8 mouse cellular contexts compared by ENCODE assay signal in the genomic region with DNA sequence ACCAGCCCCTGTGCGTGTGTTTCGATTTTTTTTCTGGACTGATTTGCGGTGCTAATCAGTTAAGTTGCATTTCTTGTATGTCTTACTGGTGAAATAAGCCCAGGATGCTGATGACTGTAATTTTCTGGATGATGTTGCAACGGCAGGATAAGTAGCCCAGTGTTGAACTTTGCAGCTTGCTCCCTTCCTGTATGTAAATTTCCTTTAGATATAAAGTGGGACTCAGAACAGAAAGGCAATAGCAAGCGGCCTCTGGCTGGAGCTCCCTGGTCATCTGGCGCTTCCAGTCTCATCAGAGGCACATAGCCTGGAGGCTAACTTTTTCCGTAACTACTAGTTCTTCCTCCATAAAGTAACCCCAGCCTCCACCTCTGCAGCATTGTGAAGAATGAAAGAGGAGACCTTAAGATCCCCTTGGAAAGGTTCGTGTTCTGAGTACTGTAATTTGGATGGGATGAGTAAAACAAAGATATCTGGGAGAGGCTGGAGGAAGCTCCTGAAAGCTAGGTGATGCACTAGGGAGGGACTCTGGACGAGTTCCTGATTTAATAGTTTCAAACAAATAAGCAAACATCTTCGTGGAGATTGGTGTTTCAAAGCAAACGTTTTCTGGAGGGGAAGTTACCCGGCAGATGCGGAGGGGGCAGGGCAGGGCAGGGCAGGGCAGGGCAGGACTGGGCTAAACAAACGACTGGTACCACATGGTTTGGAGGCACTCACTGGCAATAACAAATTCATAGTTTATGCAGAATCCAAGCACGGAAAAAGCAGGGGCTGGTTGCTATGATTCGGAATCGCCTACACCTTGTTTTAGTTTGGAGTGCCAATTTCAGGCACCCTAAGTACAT.
A peak's percentile ranks its signal among the peaks of the same experiment; 100 is the strongest.
DNase-seq lines count a peak whose midpoint lies in the region; ATAC-seq and TF ChIP-seq lines count a peak whose summit lies in the region.

No protein-coding gene starts in this region.

- H3K9ac ChIP-seq in heart, embryonic 13.5 days: peak overlapping the region; percentile 88
- H3K9ac ChIP-seq in kidney, embryonic 16.5 days (replicated peaks; ENCODE audit: low read length): peak overlapping the region; percentile 93
- H3K9ac ChIP-seq in lung, postnatal 0 days (replicated peaks; ENCODE audit: low read depth): peak overlapping the region; percentile 58

- peaks cover 26% of the 10 kb centered on the region for H3K4me1 ChIP-seq in heart, embryonic 13.5 days
- peaks cover 20% of the 10 kb centered on the region for H3K4me1 ChIP-seq in kidney, embryonic 16.5 days (ENCODE audit: insufficient read depth, low read length)
- H3K4me1 ChIP-seq in lung, postnatal 0 days (ENCODE audit: insufficient read depth, low read depth, low read length): peaks cover 10% of the 10 kb centered on the region
- peaks cover 12% of the 10 kb centered on the region for H3K4me1 ChIP-seq in olfactory bulb, adult 2 months (ENCODE audit: control insufficient read depth, insufficient read depth, low read length)

- H3K36me3 ChIP-seq in heart, embryonic 13.5 days: peaks cover 9% of the 10 kb centered on the region
- H3K36me3 ChIP-seq in kidney, embryonic 16.5 days (ENCODE audit: insufficient read depth, low read length): peaks cover 5% of the 10 kb centered on the region
- H3K36me3 ChIP-seq in lung, postnatal 0 days (ENCODE audit: insufficient read depth, low read length): peaks cover 8% of the 10 kb centered on the region

- H3K27ac ChIP-seq in heart, embryonic 13.5 days (replicated peaks): peak overlapping the region; percentile 95
- H3K27ac ChIP-seq in kidney, embryonic 16.5 days (ENCODE audit: low read length): peak overlapping the region; percentile 84
- peak overlapping the region; percentile 99 for H3K27ac ChIP-seq in lung, postnatal 0 days (ENCODE audit: low read length)
- H3K27ac ChIP-seq in olfactory bulb, adult 2 months (ENCODE audit: insufficient read depth, low read depth, low read length): no peak overlapping the region

- ATAC-seq in heart, embryonic 13.5 days (ENCODE audit: extremely low read depth, insufficient number of reproducible peaks, low FRiP score, low TSS enrichment): no peak
- no peak for ATAC-seq in kidney, embryonic 16.5 days (ENCODE audit: low FRiP score, low TSS enrichment)
- ATAC-seq in lung, postnatal 0 days: peak; percentile 22; the same call in 1 of the 2 replicates

- peak overlapping the region; percentile 92 for H3K4me2 ChIP-seq in heart, embryonic 13.5 days
- peak overlapping the region; percentile 85 for H3K4me2 ChIP-seq in kidney, embryonic 16.5 days (replicated peaks; ENCODE audit: low read depth, low read length)
- peak overlapping the region; percentile 92 for H3K4me2 ChIP-seq in lung, postnatal 0 days (replicated peaks; ENCODE audit: low read depth, low read length)

- H3K9me3 ChIP-seq in heart, embryonic 13.5 days: no peaks in the 10 kb centered on the region
- H3K9me3 ChIP-seq in kidney, embryonic 16.5 days (ENCODE audit: low read length): no peaks in the 10 kb centered on the region
- no peaks in the 10 kb centered on the region for H3K9me3 ChIP-seq in lung, postnatal 0 days (ENCODE audit: low read length)

- TF ChIP-seq CTCF in lung, postnatal 0 days (IDR thresholded peaks at IDR 0.05): no peak
- no peak for TF ChIP-seq CTCF in olfactory bulb, adult 2 months (IDR thresholded peaks at IDR 0.05; ENCODE audit: insufficient read depth, low read depth, low read length)

- peaks cover 10% of the 10 kb centered on the region; the same call in 1 of the 2 replicates for H3K27me3 ChIP-seq in heart, embryonic 13.5 days (replicated peaks)
- peaks cover 5% of the 10 kb centered on the region; the same call in 1 of the 2 replicates for H3K27me3 ChIP-seq in kidney, embryonic 16.5 days (ENCODE audit: insufficient read depth, low read length)
- no peaks in the 10 kb centered on the region for H3K27me3 ChIP-seq in lung, postnatal 0 days (replicated peaks; ENCODE audit: insufficient read depth, low read length)

- TF ChIP-seq EP300 in lung, postnatal 0 days (IDR thresholded peaks at IDR 0.05): no peak; the same call in 1 of the 2 replicates

- 19% methylated on average over 17 of the region's 17 CpGs for WGBS in heart, embryonic 13.5 days
- 15% methylated on average over 17 of the region's 17 CpGs for WGBS in kidney, embryonic 16.5 days
- 16% methylated on average over 17 of the region's 17 CpGs for WGBS in lung, postnatal 0 days
- 27% methylated on average over 17 of the region's 17 CpGs for WGBS in olfactory bulb, adult 2 months

- peak overlapping the region; percentile 83 for H3K4me3 ChIP-seq in heart, embryonic 13.5 days
- peak overlapping the region; percentile 76 for H3K4me3 ChIP-seq in kidney, embryonic 16.5 days (ENCODE audit: low read length)
- peak overlapping the region; percentile 88 for H3K4me3 ChIP-seq in lung, postnatal 0 days (ENCODE audit: low read depth, low read length)
- peak overlapping the region; percentile 40; the same call in 1 of the 2 replicates for H3K4me3 ChIP-seq in olfactory bulb, adult 2 months (ENCODE audit: insufficient read depth, low read depth, low read length)

- DNase-seq in left cerebral cortex, adult 18-20 months (ENCODE audit: low spot score in 2 of 2): peak; percentile 31 to 45
- DNase-seq in left cerebral cortex, postnatal 4 days: no peak
- peak; percentile 18 for DNase-seq in embryo, embryonic 11 days
- DNase-seq in lung, postnatal 0 days (ENCODE audit: low spot score): peak; percentile 77
- no peak for DNase-seq in retina, postnatal 1 day

- TF ChIP-seq POLR2A in olfactory bulb, adult 2 months (IDR thresholded peaks at IDR 0.05; ENCODE audit: insufficient read depth, low read depth, low read length): no peak

- intact Hi-C loops in left cerebral cortex, postnatal 4 days (cut with DNase I): loop anchor here (10.0 kb wide), 3 partner anchors 227 to 387 kb away; no protein-coding TSS in a partner anchor

Comparison
In these comparisons a context has a peak if more than half of its experiments do, and no peak if none do; other contexts are left out.
1. DNase-seq: peak in left cerebral cortex, adult 18-20 months (2 of 2), embryo, embryonic 11 days (single experiment) and lung, postnatal 0 days (single experiment); none in left cerebral cortex, postnatal 4 days (single experiment) and retina, postnatal 1 day (single experiment).
2. Peak in every context shown above with its lines, with median percentiles within 50 percentile points of each other: H3K4me2 ChIP-seq, H3K4me3 ChIP-seq and H3K9ac ChIP-seq.